Mouse (Mus musculus): ENCODE data around the gene Ppp3ca. TPM values are rescaled to one million over a fixed set of nuclear protein-coding genes. Genes with fewer than 3 reads are reported as not detected.

The Ppp3ca gene
- polyA plus RNA-seq (2015; fragmentation: Nextera tagmentation; extraction: Ambion mirVana), result 141 and 153 TPM in 2 replicates

DNA sequence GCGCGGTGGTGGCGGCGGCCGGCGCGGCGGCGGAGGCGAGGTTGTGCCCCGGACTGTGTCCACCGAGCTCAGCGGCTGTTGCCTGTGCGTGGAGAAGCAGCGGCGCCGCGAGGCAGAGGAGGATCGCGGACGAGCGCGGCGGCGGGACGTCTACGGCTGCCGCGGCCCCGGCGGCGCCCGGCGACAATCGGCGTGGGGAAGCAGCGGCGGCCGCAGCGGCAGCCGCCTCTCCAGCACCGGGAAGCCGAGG, at the start of gene Ppp3ca:
Ppp3ca (plus strand) TSS at position 15 of the 250 bp plus-strand sequence.
- Histone ChIP-seq H3K4me2 (replicated peaks) (peak within 1 kb of the TSS; percentile 66), H3K27me3 (no peaks in the 10 kb centered on the region), H3K36me3 (no peaks in the 10 kb centered on the region), H3K4me1 (peaks cover 34% of the 10 kb centered on the region), H3K27ac (replicated peaks) (peak within 1 kb of the TSS; percentile 97), H3K4me3 (peak within 1 kb of the TSS; percentile 98), H3K9me3 (no peaks in the 10 kb centered on the region), H3K9ac (replicated peaks) (peak within 1 kb of the TSS; percentile 91)
- ATAC-seq (replicated peaks), result peak; percentile 56; the same call in 1 of the 2 replicates
- WGBS, result 1% methylated on average over 35 of the region's 43 CpGs

DNA sequence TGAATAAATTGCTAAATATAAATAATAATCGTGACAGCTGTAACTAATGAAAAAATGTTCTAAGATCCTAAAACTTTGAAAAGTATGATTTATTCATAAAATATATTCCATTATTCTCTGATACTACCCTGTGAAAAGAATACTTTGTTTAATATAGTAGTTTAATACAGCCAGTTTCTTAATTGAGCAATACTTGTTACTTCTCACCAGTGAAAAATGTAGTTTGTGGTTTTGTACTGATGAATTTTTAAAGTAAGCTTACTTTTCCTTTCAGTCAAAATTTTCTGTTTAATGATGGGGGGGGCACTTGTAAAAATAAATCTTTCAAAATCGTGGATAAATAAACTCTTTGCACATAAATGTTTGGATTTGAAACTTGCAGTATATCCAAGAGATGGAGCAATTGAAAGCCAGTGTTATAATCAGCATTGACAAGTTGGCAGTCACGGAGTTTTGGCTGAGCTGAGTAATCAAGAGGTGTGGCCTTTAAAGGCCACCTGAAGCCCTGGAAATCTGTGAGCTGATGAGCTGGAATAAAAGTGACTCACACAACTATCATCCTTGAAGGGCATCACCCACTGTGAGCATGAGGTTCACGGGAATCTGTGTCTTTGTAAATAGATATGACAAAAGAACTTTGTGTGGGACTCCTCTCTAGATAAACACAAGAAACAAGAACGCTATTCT, 29.2 kb upstream of the Ppp3ca start:
- no peaks in the 10 kb centered on the region for H3K4me1 ChIP-seq
- no peak overlapping the region for H3K27ac ChIP-seq (replicated peaks)
- no peaks in the 10 kb centered on the region for H3K9me3 ChIP-seq
- H3K4me2 ChIP-seq (replicated peaks), result no peak overlapping the region
- no peaks in the 10 kb centered on the region for H3K27me3 ChIP-seq
- no peak for ATAC-seq (replicated peaks)
- no peak overlapping the region for H3K4me3 ChIP-seq
- H3K36me3 ChIP-seq, result no peaks in the 10 kb centered on the region
- WGBS, result 75% methylated on average over 5 of the region's 5 CpGs
- H3K9ac ChIP-seq (replicated peaks), result no peak overlapping the region

DNA sequence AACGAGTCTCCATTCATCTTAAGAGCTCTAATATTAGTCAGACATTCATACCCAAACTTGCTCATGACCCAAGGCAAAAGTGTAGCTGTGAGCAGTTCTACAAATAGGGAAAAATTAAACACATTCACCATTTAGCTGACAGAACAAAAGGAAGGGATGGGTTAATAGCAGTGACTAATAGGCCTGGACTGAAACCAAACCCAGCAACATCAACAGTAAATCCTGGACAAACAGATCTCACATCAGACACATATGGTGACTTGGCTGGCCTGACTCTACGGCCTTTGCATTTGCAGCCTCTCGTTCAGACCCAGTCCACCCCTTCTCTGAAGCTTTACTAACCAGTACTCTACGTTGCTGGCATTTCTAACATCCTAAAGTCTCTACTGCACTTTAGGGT, 19.0 kb upstream of the Ppp3ca start:
- Histone ChIP-seq H3K9me3 (no peaks in the 10 kb centered on the region), H3K36me3 (no peaks in the 10 kb centered on the region), H3K4me2 (replicated peaks) (no peak overlapping the region), H3K4me3 (no peak overlapping the region), H3K4me1 (no peaks in the 10 kb centered on the region), H3K9ac (replicated peaks) (no peak overlapping the region), H3K27me3 (no peaks in the 10 kb centered on the region), H3K27ac (replicated peaks) (no peak overlapping the region)
- WGBS, result 76% methylated on average over 4 of the region's 4 CpGs
- no peak for ATAC-seq (replicated peaks)

DNA sequence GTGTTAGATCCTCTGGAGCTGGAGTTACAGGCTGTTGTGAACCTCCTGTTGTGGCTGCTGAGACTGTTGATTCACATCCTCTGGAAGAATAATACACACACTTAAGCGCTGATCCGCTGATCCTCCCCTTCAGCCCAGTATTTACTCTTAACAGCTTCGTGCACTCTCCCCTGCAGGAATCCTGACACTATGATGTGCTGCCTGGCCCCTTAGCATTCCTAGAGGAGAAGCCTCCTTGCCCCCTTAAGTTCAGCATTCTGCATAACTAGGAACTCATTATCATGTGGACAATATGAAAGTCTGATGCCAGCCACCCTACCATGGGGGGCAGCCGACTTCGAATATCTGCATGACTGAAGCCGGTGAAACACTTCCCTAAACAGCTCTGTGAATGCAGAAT, 18.4 kb upstream of the Ppp3ca start:
- no peak for ATAC-seq (replicated peaks)
- Histone ChIP-seq H3K4me1 (no peaks in the 10 kb centered on the region), H3K9me3 (no peaks in the 10 kb centered on the region), H3K27me3 (no peaks in the 10 kb centered on the region), H3K4me2 (replicated peaks) (no peak overlapping the region), H3K9ac (replicated peaks) (no peak overlapping the region), H3K27ac (replicated peaks) (no peak overlapping the region), H3K36me3 (no peaks in the 10 kb centered on the region), H3K4me3 (no peak overlapping the region)
- WGBS, result 11% methylated on average over 6 of the region's 6 CpGs

DNA sequence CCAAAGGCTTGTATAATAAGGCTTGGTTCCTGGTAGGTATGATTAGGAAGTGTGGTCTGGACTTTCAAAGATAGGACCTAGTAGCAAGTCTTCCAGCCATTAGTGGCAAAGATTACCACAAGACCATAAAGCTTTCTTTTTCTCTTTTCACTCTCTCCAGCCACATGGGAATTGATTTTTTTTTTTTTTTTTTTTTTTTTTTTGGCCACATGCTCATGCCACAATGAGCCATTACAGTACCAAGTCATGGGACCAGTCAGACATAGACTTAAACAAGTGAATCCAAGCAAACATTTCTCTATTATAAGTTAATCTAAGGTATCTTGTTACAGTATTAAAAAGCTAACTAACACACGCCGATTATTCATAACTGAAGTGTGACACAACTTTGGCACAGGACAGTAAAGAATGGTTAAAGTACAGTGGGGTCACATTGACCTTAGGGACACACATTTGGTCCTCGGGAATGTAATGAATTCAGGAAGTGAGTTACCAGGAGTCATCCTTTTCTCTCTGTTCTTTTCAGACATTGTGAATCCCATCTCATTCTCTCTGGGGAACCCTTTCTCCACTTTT, 13.4 kb upstream of the Ppp3ca start:
- no peaks in the 10 kb centered on the region for H3K9me3 ChIP-seq
- no peak for ATAC-seq (replicated peaks)
- H3K27ac ChIP-seq (replicated peaks), result no peak overlapping the region
- 84% methylated on average over 3 of the region's 3 CpGs for WGBS
- no peak overlapping the region for H3K9ac ChIP-seq (replicated peaks)
- H3K27me3 ChIP-seq, result no peaks in the 10 kb centered on the region
- H3K36me3 ChIP-seq, result no peaks in the 10 kb centered on the region
- no peak overlapping the region for H3K4me3 ChIP-seq
- H3K4me1 ChIP-seq, result no peaks in the 10 kb centered on the region
- no peak overlapping the region for H3K4me2 ChIP-seq (replicated peaks)

DNA sequence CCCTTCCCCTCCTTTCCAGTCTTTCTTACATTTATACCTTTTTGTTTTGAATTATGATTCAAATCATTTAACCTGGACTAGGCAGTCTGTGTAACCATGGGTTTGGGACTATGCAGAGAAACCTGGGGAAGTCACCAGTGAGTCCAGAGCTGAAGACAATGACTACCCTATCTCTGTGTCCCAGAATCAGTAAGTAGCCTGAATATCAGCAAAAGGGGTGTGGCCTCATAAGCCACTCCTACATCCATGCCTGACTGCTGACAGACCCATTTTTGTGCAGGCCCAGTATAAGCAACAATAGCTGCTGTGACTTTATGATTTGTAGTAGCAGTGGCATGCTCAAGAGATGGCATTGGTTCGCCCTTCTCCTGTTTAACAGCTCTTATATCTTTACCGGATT, 11.2 kb upstream of the Ppp3ca start:
- Histone ChIP-seq H3K36me3 (no peaks in the 10 kb centered on the region), H3K27me3 (no peaks in the 10 kb centered on the region), H3K4me2 (replicated peaks) (no peak overlapping the region), H3K4me1 (no peaks in the 10 kb centered on the region), H3K4me3 (no peak overlapping the region), H3K27ac (replicated peaks) (no peak overlapping the region), H3K9ac (replicated peaks) (no peak overlapping the region), H3K9me3 (no peaks in the 10 kb centered on the region)
- ATAC-seq (replicated peaks), result no peak
- 93% methylated on average over 2 of the region's 2 CpGs for WGBS

DNA sequence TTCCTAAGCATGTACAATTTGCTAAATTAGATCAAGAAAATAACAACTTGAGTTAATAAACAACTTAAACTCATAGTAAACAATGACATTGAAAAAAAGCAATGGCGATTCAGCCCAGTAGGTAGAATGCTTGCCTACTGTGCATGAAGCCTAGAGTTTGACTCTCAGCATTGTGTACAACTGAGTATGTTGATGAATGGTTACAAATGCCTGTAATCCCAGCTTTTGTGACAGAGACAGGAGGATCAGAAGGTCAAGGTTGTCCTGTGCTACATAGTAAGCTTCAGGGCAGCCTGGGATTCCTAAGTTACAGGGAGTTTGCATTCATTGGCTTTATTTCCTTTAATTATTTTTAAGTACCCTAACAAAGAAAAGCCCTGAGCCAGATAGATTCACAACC, 4.8 kb upstream of the Ppp3ca start:
- peaks cover 10% of the 10 kb centered on the region for H3K4me1 ChIP-seq
- no peaks in the 10 kb centered on the region for H3K9me3 ChIP-seq
- H3K4me2 ChIP-seq (replicated peaks), result no peak overlapping the region
- WGBS, result 74% methylated on average over 1 of the region's 1 CpGs
- H3K9ac ChIP-seq (replicated peaks), result no peak overlapping the region
- no peaks in the 10 kb centered on the region for H3K27me3 ChIP-seq
- H3K36me3 ChIP-seq, result no peaks in the 10 kb centered on the region
- ATAC-seq (replicated peaks), result no peak
- no peak overlapping the region for H3K27ac ChIP-seq (replicated peaks)
- no peak overlapping the region for H3K4me3 ChIP-seq

DNA sequence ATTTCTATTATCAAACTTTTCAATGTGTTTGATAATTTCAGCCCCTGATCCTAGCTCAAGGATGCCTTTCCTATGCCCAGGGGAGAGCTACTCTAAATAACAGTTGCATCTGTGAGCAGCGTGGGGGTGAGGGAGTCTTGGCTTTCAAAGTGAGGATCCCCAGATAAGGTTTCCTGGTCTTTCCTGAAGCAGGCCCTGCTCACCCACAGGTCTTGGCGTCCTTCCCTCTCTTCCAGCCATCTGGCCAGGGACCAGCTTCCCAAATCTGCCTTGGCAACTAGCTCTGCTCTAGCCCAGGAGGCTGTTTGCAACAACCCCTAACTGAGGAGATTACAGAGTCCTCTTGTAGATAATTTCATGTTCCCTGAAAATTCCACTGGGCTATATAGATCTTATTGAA, 1.9 kb upstream of the Ppp3ca start:
- Histone ChIP-seq H3K4me2 (replicated peaks) (no peak overlapping the region), H3K9me3 (no peaks in the 10 kb centered on the region), H3K4me3 (no peak overlapping the region), H3K27ac (replicated peaks) (no peak overlapping the region), H3K36me3 (no peaks in the 10 kb centered on the region), H3K9ac (replicated peaks) (no peak overlapping the region), H3K4me1 (peaks cover 21% of the 10 kb centered on the region), H3K27me3 (no peaks in the 10 kb centered on the region)
- ATAC-seq (replicated peaks), result no peak
- 46% methylated on average over 2 of the region's 2 CpGs for WGBS

DNA sequence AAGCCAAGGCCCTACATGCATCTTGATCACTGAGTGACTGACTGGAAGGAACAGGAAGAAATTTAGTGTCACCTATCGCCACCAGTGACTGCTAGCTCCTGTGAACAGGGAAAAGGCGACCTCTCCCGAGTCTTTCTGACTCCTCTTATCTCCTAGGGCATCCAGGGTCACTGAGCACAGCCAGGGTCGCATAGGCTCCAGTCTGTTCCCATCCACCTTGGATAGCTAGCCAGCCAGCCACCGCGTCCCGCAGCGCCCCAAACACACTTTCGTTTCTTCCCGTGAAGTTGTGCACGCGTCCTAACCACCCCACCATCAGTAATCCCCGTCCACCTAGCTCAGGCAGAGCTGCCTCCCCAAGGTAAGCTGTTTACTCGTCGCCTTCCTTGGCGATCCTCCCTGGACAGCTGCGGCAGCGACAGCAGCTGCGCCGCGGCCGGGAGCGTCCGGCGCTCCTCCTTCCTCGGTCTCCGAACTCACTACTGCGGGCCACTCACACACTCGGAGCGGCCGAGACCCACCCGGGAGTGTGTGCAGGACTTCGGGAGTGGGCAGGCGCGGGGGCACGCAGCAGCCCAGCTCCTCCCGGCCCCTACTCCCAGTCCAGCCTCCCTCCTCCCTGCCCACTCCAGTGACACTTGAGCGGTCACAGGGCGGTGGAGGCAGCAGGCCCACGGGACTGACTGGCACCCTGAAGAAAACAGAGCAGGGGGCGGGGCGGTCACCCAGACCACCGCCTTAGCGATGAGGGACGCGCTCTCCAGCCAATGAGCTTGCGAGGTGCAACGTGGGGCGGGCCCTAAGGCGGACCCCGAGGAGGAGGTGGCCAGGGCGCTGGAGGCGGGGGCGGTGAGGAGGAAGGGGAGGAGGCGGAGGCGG, 454 bp upstream of the Ppp3ca start:
- Histone ChIP-seq H3K4me3 (peak overlapping the region; percentile 98), H3K4me2 (replicated peaks) (peak overlapping the region; percentile 66), H3K4me1 (peaks cover 32% of the 10 kb centered on the region), H3K9me3 (no peaks in the 10 kb centered on the region), H3K36me3 (no peaks in the 10 kb centered on the region), H3K27me3 (no peaks in the 10 kb centered on the region), H3K27ac (replicated peaks) (peak overlapping the region; percentile 97), H3K9ac (replicated peaks) (peak overlapping the region; percentile 91)
- peak; percentile 97 for ATAC-seq (replicated peaks)
- WGBS, result under 1% methylated on average over 52 of the region's 56 CpGs

DNA sequence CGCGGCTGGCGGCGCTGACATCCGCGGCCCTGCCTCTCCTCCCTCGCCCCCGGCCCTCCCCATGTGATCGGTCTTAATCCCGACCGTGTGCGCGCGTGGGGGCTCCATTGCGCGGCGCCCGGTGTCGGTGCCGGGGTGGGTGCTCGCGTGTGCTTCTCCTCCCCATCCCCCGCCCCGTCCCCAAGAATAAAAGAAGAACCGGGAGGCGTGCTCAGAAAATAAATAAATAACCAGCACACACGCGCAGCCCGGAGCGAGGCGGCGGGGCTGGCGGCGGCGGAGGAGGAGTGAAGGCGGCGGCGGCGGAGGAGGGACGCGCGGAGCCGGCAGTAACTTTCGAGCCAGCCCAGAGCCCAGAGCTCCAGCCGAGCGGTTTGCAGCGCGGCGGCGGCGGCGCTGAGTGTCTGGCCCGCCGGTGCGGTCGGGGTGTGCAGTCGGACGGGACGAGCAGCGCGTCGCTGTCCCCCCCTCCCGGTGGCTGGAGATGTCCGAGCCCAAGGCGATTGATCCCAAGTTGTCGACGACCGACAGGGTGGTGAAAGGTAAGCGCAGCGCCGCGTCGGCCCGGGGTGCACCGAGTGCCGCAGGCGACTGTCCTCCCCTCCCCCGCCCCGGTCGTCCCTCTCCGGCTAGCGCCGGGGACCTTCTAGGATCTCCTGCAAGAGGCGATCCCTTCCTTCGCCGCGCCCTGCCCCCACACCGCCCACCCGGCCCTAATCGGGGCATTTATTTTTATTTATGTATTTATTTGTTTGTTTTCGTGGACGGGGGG, 622 bp downstream of the Ppp3ca start:
- H3K27me3 ChIP-seq, result no peaks in the 10 kb centered on the region
- peak; percentile 62 for ATAC-seq (replicated peaks)
- under 1% methylated on average over 81 of the region's 92 CpGs for WGBS

DNA sequence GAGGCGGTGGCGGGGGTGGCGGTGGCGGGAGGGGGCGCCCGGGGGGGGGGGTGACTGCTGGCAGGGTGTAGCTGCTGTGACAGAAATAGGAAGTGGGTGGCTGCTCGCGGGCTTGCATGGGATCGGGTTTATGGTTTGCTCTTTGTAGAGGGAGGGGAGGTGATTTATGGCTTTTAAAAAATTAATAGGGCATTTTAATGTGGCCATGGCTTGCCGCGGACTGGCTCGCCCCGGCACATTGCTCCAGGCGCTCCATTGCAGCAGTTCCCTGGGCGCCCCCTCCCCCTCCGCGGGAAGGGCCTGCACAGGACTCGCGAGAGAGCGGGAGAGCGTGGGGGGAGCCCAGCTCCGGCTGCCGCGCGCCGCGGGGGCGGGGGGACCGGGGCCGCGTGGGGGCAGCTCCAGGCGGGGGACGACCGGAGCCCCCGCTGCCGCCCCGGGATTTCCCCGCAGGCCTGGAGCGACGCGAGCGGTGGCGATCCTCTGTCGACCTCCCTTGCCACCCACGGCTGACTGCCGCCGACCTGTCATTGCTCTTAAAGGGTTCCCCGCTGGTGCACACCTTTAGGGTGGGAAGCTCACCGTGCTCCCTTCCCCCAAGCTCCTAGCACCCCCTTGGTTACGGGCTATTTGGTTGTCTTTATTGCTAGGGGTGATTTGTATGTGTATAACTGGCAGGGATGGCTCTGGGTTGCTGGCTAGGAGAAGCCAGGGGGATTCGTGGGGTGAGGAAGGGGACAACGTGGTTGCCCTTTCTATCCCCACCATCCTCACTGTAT, 1.4 kb downstream of the Ppp3ca start:
- ATAC-seq (replicated peaks), result peak; percentile 26
- Histone ChIP-seq H3K36me3 (no peaks in the 10 kb centered on the region), H3K9ac (replicated peaks) (peak overlapping the region; percentile 91), H3K4me2 (replicated peaks) (peak overlapping the region; percentile 50), H3K4me3 (peak overlapping the region; percentile 98), H3K4me1 (peaks cover 36% of the 10 kb centered on the region), H3K9me3 (no peaks in the 10 kb centered on the region), H3K27ac (replicated peaks) (peak overlapping the region; percentile 97), H3K27me3 (no peaks in the 10 kb centered on the region)
- WGBS, result under 1% methylated on average over 37 of the region's 52 CpGs

More for the DNA sequence above, 622 bp downstream of the Ppp3ca start:
- no peaks in the 10 kb centered on the region for H3K36me3 ChIP-seq
- H3K4me3 ChIP-seq, result peak overlapping the region; percentile 98
- peaks cover 36% of the 10 kb centered on the region for H3K4me1 ChIP-seq
- peak overlapping the region; percentile 97 for H3K27ac ChIP-seq (replicated peaks)
- peak overlapping the region; percentile 50 for H3K4me2 ChIP-seq (replicated peaks)
- H3K9ac ChIP-seq (replicated peaks), result peak overlapping the region; percentile 91
- H3K9me3 ChIP-seq, result no peaks in the 10 kb centered on the region
